Mouse (Mus musculus): ENCODE measurements at regions not wholly inside any gene's neighbourhood (a gene's known extent, or its start where the extent isn't known, plus 50 kb on each side); places are given as distances from the start of the nearest gene placed in this dataset.

DNA sequence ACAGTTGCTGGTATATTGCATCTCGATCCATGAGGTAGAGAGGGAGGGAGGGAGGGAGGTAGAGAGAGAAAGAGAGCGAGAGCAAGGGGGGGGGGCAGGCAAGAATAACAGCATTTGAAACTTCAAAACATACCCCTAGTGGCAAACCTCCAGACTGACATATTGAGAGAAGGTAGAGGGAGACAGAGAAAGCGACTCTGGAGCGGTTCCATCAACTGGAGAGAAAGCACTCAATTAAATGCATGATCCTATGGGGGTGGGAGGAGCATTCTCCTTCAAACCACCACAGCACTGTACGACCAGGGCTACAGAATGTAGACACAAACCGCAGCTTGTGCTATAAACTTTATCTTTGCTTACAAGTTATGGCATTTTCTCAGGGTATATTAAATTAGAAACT is 345.7 kb upstream of the Klf12 start:
- TF ChIP-seq POLR2A (IDR thresholded peaks at IDR 0.05; ENCODE audit: low read depth, low read length) (no peak), CTCF (IDR thresholded peaks at IDR 0.05; ENCODE audit: extremely low read depth, insufficient read depth, insufficient read length, insufficient replicate concordance) (no peak)

Measured in spleen, adult 2 months (tissue).